Mouse (Mus musculus) olfactory bulb, adult 2 months (tissue): ENCODE results near the gene Wdr35.

Experiments
- CTCF ChIP-seq: fragments of 200-500 bp; IDR thresholded peaks from 2 replicates; pipeline ENCODE4 v1.5.1; 2012; ENCODE audit warnings: low read depth, mild to moderate bottlenecking, low read length, moderate library complexity; ENCODE audit not compliant: insufficient read depth
- POLR2A ChIP-seq: fragments of 200-500 bp; IDR thresholded peaks from 2 replicates; pipeline ENCODE4 v1.6.1; 2012; ENCODE audit warnings: mild to moderate bottlenecking, low read depth, low read length, moderate library complexity; ENCODE audit not compliant: insufficient read depth

DNA sequence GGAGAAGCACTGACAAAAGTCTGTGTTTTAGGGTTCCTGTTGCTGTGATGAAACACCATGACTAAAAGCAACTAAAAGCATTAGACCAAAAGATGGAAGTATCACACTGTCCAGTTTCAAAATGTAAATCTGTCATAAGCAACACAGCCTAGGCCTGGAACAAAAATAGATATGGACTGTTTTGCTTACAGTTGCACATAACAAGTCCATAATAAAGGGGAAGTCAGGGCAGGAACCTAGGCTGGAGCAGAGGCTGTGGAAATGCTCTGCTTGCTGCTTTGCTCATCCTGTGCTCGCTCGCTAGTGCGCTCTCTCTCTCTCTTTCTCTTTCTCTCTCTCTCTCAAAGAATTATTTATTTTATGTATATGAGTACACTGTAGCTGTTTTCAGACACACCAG, 46.0 kb upstream of the Wdr35 start:
- TF ChIP-seq POLR2A (no peak), CTCF (no peak)
